Mouse (Mus musculus) stomach, embryonic 16.5 days (tissue): ENCODE measurements around the gene A030005K14Rik. TPM values are rescaled to one million over a fixed set of nuclear protein-coding genes. Genes with fewer than 3 reads are reported as not detected.

Experiments
- ATAC-seq: fragments of 200-750 bp; cut with Nextera tagmentation; 2 replicates; pipeline ENCODE4 v1.8.0; 2017; ENCODE audit warnings: moderate number of reproducible peaks, moderate TSS enrichment; ENCODE audit not compliant: insufficient read depth, low FRiP score
- H3K27ac ChIP-seq: fragments of 300-500 bp; sonication (generic); 2 replicates; pipeline ENCODE4 v1.5.1; 2014; ENCODE audit warnings: low read length
- H3K27me3 ChIP-seq: fragments of 300-500 bp; sonication (generic); 2 replicates; pipeline ENCODE4 v1.6.1; 2014; ENCODE audit warnings: low read length, control low read depth, mixed read lengths; ENCODE audit not compliant: control insufficient read depth, insufficient read depth
- H3K36me3 ChIP-seq: fragments of 300-500 bp; sonication (generic); 2 replicates; pipeline ENCODE4 v1.6.1; 2014; ENCODE audit warnings: low read length; ENCODE audit not compliant: control insufficient read depth, insufficient read depth
- H3K4me1 ChIP-seq: fragments of 300-500 bp; sonication (generic); 2 replicates; pipeline ENCODE4 v1.6.1; 2014; ENCODE audit warnings: low read length, control low read depth, mixed read lengths; ENCODE audit not compliant: control insufficient read depth, insufficient read depth
- H3K4me2 ChIP-seq: fragments of 300-500 bp; sonication (generic); 2 replicates; pipeline ENCODE4 v1.6.1; 2014; ENCODE audit warnings: low read depth, low read length, mixed read lengths
- H3K4me3 ChIP-seq: fragments of 300-500 bp; sonication (generic); replicated peaks from 2 replicates; pipeline ENCODE4 v1.5.1; 2014; ENCODE audit warnings: mild to moderate bottlenecking, low read length
- H3K9ac ChIP-seq: fragments of 300-500 bp; sonication (generic); 2 replicates; pipeline ENCODE4 v1.6.1; 2014; ENCODE audit warnings: low read length
- H3K9me3 ChIP-seq: fragments of 300-500 bp; sonication (generic); replicated peaks from 2 replicates; pipeline ENCODE4 v1.6.1; 2016; ENCODE audit warnings: low read length, control low read depth; ENCODE audit not compliant: control insufficient read depth
- WGBS: fragments of 180-500 bp; shearing (Covaris S2); extraction: QIAGEN DNeasy Blood & Tissue Kit; methylation state at CpG from one replicate; pipeline ENCODE4 v1.1.7; 2014; 5-methylcytosine and 5-hydroxymethylcytosine counted together
- polyA plus RNA-seq: library from polyadenylated mRNA; unstranded; fragments of >200 nt; fragmentation: Nextera tagmentation; extraction: Ambion mirVana; gene quantifications from 2 replicates; pipeline ENCODE4 v1.2.1, GENCODE M21; 2015

Gene A030005K14Rik
- polyA plus RNA-seq = not detected in 2 replicates

DNA sequence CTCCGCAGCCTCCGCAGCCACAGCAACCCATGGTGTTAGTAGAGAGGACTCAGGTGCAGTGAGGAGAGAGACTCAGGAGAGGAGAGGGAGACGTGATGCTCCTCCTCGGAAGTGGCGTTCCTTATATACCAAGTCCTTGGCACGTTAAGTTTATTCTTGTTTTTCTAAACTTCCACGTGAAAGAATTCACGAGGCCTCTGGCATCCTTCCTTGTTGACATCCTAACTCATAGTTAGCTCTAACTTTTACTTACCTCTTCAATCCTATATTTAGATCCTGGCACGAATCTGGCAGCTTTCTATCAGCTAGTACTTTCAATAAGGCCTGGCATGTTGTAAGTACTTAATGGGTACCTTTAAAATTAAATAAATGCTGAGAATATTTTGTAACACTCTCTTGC lies at the start of gene A030005K14Rik:
TSS of gene A030005K14Rik (minus strand) at position 101 of the 400 bp plus-strand sequence.
- H3K36me3 ChIP-seq = no peaks in the 10 kb centered on the region

DNA sequence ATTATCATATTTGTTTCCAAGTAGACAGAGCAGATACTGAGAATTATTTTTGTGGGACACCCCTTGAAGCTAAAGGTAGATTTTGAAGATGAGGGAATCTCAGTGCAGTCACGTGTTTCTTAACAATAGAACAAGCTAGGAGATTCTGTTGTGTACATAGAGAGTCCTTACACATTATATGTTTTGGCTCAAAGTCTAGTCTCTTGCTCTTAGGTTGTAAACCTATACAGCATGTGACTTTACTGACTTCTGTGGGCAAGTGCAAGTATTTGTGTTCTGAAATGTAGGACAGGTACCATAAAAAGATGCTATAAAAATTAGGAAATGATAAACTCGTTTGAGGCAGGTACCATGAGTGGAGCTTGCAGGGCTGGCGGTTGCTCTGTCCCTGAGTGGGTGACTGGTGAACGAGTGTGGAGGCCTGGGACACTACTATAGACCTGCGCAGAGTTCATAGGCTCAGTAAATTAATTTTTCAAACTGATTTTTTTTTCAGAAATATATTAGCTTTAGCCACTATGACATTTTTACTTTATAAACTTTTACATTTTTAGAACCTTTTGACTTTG lies 48.3 kb upstream of the A030005K14Rik start:
- ATAC-seq = no peak

More for the DNA sequence above, at the start of gene A030005K14Rik:
- no peak within 1 kb of the TSS for H3K27ac ChIP-seq
- H3K4me2 ChIP-seq = no peak within 1 kb of the TSS
- H3K4me3 ChIP-seq = no peak within 1 kb of the TSS
- no peaks in the 10 kb centered on the region for H3K4me1 ChIP-seq
- ATAC-seq = no peak
- no peak within 1 kb of the TSS for H3K9ac ChIP-seq
- no peaks in the 10 kb centered on the region for H3K9me3 ChIP-seq
- WGBS = 84% methylated on average over 9 of the region's 9 CpGs
- H3K27me3 ChIP-seq = no peaks in the 10 kb centered on the region

DNA sequence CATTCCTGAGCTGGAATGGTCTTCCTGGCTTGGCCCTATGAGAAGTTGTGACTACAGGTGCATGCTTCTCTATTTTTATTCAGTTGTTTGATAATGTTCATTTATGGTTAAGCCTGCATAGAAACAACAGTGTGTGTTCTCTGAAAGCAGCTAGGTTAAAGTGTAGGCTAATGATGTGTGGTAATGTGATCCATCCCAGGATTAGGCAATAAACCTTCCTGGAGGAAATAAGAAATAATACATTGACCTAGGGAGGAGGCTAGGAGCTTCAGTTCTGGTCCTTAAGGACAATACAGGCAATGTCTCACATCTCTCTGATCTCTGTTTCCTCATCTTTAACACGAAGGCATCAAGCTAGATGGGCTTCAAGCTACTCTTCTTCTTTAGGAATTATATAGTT lies 46.3 kb upstream of the A030005K14Rik start:
- ATAC-seq = no peak
- no peaks in the 10 kb centered on the region for H3K4me1 ChIP-seq
- no peaks in the 10 kb centered on the region for H3K36me3 ChIP-seq
- H3K27ac ChIP-seq = no peak overlapping the region
- H3K4me2 ChIP-seq = no peak overlapping the region
- no peaks in the 10 kb centered on the region for H3K9me3 ChIP-seq
- 65% methylated on average over 1 of the region's 1 CpGs for WGBS
- H3K27me3 ChIP-seq = no peaks in the 10 kb centered on the region
- no peak overlapping the region for H3K9ac ChIP-seq
- H3K4me3 ChIP-seq = no peak overlapping the region

More for the DNA sequence above, 48.3 kb upstream of the A030005K14Rik start:
- no peaks in the 10 kb centered on the region for H3K4me1 ChIP-seq
- H3K27me3 ChIP-seq = no peaks in the 10 kb centered on the region
- H3K9ac ChIP-seq = no peak overlapping the region
- no peak overlapping the region for H3K4me2 ChIP-seq
- no peaks in the 10 kb centered on the region for H3K9me3 ChIP-seq
- no peak overlapping the region for H3K4me3 ChIP-seq
- H3K27ac ChIP-seq = no peak overlapping the region
- WGBS = 78% methylated on average over 5 of the region's 5 CpGs
- H3K36me3 ChIP-seq = no peaks in the 10 kb centered on the region

DNA sequence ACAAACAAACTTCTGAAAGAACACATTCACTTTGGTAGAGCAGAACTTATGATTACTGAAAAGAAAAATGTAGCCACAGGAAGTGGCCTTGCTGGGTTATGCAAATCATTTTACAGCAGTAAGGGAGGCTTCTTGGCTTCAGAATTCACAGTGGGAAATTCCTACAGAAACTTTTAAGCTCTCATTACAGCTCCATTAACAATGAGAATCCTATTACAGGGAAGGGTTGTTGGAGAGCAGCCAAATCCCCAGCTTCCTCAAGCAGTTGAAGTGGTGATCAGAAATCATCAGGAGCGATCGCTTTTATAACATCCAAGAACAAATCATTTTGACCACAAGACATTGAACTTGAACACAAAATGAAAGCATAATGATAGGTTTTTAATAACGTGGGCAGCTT lies 42.7 kb upstream of the A030005K14Rik start:
- H3K4me3 ChIP-seq = no peak overlapping the region
- no peak for ATAC-seq
- H3K27me3 ChIP-seq = no peaks in the 10 kb centered on the region
- H3K36me3 ChIP-seq = no peaks in the 10 kb centered on the region
- WGBS = 27% methylated on average over 3 of the region's 3 CpGs
- no peak overlapping the region for H3K27ac ChIP-seq
- no peak overlapping the region for H3K4me2 ChIP-seq
- no peak overlapping the region for H3K9ac ChIP-seq
- no peaks in the 10 kb centered on the region for H3K9me3 ChIP-seq
- no peaks in the 10 kb centered on the region for H3K4me1 ChIP-seq

DNA sequence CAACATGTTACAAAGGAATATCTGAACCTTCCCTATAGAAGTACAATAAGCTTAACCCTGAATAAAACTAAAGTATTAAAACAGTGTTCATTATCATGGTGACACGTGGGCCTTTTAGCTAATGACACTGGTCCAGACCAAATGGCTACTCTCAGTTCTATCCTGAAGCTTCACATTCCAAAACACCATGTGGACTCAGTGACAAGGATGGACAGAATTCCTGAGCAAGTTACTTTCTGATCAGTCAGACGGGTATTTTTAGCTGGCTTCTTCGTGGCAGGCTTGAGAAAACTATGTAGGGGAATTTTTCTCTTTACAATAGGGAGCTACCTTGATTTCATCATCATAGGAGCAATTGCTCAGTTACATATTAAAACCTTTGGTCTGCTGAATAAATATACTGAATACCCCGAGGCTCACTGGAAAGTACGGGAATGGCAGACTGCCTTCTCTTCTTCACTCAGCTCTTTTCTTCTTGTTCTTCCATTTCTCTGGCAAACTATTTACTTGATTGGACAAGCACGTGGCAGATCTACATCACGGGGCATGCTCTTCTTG lies 40.5 kb upstream of the A030005K14Rik start:
- Histone ChIP-seq H3K9ac (no peak overlapping the region), H3K4me3 (no peak overlapping the region), H3K27ac (no peak overlapping the region), H3K4me1 (no peaks in the 10 kb centered on the region), H3K9me3 (no peaks in the 10 kb centered on the region), H3K27me3 (no peaks in the 10 kb centered on the region), H3K4me2 (no peak overlapping the region), H3K36me3 (no peaks in the 10 kb centered on the region)
- WGBS = 71% methylated on average over 7 of the region's 7 CpGs
- ATAC-seq = no peak

DNA sequence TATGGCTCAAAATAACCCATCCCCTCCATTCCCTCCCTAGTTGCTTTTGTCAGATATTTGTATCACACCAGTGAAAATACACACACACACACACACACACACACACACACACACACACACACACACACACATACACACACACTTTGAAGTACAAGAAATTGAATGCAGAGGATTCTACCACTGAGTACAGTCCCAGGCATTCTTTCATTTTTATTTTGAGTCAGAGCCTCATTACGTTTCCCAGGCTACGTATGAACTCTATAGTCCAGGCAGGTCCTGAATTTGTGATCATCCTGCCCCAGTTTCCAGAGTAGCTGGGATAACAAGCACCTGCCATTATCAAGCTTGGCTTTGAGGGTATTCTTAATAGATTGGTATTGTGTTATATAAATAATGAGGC lies 40.0 kb upstream of the A030005K14Rik start:
- H3K27ac ChIP-seq = no peak overlapping the region

DNA sequence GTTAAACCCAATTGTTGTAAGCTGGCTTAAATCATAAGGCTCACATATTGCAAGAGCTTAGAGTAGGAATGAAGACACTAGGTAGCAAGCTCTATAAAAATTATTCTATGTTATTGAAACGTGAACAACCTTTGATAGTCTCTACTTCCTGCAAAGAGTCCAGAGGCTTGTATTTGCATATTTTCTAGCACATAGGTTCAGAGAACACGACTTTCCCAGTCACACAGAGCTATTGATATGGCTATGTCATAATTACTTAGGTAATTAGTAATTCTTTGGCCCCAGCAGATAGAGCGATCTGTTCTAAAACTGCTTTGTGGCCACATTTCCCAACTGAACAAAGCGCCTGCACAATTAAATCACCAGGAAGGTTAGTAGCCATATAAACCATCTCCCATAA lies 37.8 kb upstream of the A030005K14Rik start:
- Histone ChIP-seq H3K27me3 (no peaks in the 10 kb centered on the region), H3K36me3 (no peaks in the 10 kb centered on the region), H3K9ac (no peak overlapping the region), H3K4me3 (no peak overlapping the region), H3K4me2 (no peak overlapping the region), H3K27ac (no peak overlapping the region), H3K4me1 (no peaks in the 10 kb centered on the region), H3K9me3 (no peaks in the 10 kb centered on the region)
- WGBS = 81% methylated on average over 4 of the region's 4 CpGs
- no peak for ATAC-seq

More for the DNA sequence above, 40.0 kb upstream of the A030005K14Rik start:
- Histone ChIP-seq H3K4me2 (no peak overlapping the region), H3K9ac (no peak overlapping the region), H3K9me3 (no peaks in the 10 kb centered on the region), H3K4me3 (no peak overlapping the region), H3K4me1 (no peaks in the 10 kb centered on the region), H3K36me3 (no peaks in the 10 kb centered on the region), H3K27me3 (no peaks in the 10 kb centered on the region)
- ATAC-seq = no peak
- WGBS = 78% methylated on average over 2 of the region's 2 CpGs

DNA sequence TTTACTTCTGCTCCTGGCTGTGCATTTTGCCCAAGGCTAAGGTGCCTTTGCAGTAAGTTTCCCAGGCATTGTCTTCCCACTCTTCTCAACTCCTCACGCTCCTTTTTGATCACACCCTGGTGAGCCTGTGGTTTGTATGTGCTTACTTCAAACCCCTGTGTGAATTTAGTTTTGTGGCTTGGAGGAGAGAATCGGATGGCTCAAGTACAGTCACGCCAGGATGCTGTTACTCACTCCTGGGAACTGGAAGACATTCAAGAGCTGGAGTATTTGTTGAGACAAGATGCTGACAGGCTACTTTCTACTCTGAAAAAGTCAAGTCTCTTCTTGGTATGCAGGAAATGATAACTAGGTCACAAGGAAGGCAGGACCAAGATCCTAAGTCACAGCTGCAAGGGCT lies 32.1 kb upstream of the A030005K14Rik start:
- H3K4me1 ChIP-seq = no peaks in the 10 kb centered on the region
- no peak for ATAC-seq
- H3K27ac ChIP-seq = no peak overlapping the region
- no peaks in the 10 kb centered on the region for H3K9me3 ChIP-seq
- no peak overlapping the region for H3K4me2 ChIP-seq
- H3K9ac ChIP-seq = no peak overlapping the region
- no peaks in the 10 kb centered on the region for H3K27me3 ChIP-seq
- 59% methylated on average over 3 of the region's 3 CpGs for WGBS
- H3K36me3 ChIP-seq = no peaks in the 10 kb centered on the region
- no peak overlapping the region for H3K4me3 ChIP-seq

DNA sequence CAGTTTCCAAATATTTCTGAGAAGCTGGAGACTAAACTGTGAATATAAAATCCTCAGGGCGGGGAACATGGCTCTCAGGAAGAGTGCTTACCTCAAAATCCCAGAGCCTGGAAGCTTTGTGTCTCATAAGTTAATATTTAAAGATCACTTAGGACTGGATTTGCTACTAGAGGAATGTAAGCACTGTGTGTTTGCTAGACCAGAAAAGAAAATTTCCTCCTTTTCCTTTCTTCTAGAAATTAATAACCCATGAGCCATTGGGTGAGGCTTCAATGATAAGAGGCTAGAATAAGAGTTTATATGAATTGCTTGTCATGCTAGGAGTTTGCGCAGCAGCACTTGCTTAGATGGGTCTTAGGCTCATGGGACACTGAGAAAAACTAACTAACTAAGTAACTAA lies 25.6 kb upstream of the A030005K14Rik start:
- ATAC-seq = peak; percentile 58; the same call in 1 of the 2 replicates
- H3K27ac ChIP-seq = no peak overlapping the region
- WGBS = 74% methylated on average over 2 of the region's 2 CpGs

More for the DNA sequence above, 25.6 kb upstream of the A030005K14Rik start:
- H3K4me2 ChIP-seq = no peak overlapping the region
- H3K9ac ChIP-seq = no peak overlapping the region
- H3K4me3 ChIP-seq = no peak overlapping the region
- no peaks in the 10 kb centered on the region for H3K9me3 ChIP-seq
- H3K36me3 ChIP-seq = no peaks in the 10 kb centered on the region
- H3K4me1 ChIP-seq = no peaks in the 10 kb centered on the region
- no peaks in the 10 kb centered on the region for H3K27me3 ChIP-seq
